Mouse (Mus musculus): Measurements from ENCODE around the gene Bdh1. TPM values are rescaled to one million over a fixed set of nuclear protein-coding genes. Genes with fewer than 3 reads are reported as not detected.

Bdh1 gene
- polyA plus RNA-seq (2014; fragmentation: Illumina TruSeq; extraction: RNeasy Lipid Tissue Mini Kit (QIAGEN cat#74804); ENCODE audit: low read depth, low replicate concordance): 30.0 TPM

DNA sequence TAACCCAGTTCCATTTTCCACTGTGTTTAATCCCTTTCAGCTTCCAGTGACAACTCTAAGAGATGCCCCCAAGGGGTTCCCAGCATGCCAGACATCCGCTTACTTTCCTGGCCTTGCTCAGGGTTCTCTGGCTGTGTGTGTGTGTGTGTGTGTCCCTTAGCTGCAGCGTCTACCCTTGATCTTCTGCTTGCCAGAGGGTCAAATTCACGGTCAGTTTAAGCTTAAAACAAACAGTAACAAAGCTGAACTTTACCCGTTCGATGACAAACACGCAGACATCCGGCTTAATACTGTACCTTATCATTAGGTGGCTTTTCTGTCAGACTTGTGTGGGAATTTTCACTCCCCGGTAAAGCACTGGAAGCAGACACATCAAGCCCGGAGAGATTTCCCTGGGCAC, at the start of gene Bdh1:
TSS of gene Bdh1 (plus strand) at position 281 of the 400 bp plus-strand sequence.

Other genes with a start within 250 kb of the Bdh1 start
- gene Acap2, start 221.0 kb upstream of the Bdh1 start, polyA plus RNA-seq (2014; fragmentation: Illumina TruSeq; extraction: RNeasy Lipid Tissue Mini Kit (QIAGEN cat#74804); ENCODE audit: low read depth, low replicate concordance): 36.8 TPM
- gene Ppp1r2, start 147.0 kb upstream of the Bdh1 start, polyA plus RNA-seq (2014; fragmentation: Illumina TruSeq; extraction: RNeasy Lipid Tissue Mini Kit (QIAGEN cat#74804); ENCODE audit: low read depth, low replicate concordance): 201 TPM
- 1.0 TPM for gene Apod, start 107.5 kb upstream of the Bdh1 start, polyA plus RNA-seq (2014; fragmentation: Illumina TruSeq; extraction: RNeasy Lipid Tissue Mini Kit (QIAGEN cat#74804); ENCODE audit: low read depth, low replicate concordance)
- 128 TPM for gene Dlg1, start 241.2 kb downstream of the Bdh1 start, polyA plus RNA-seq (2014; fragmentation: Illumina TruSeq; extraction: RNeasy Lipid Tissue Mini Kit (QIAGEN cat#74804); ENCODE audit: low read depth, low replicate concordance)

All from kidney, adult 10 weeks (tissue).